Mouse (Mus musculus) lung, adult 2 months (tissue): ENCODE results near the gene Calm1. TPM values are rescaled to one million over a fixed set of nuclear protein-coding genes. Genes with fewer than 3 reads are reported as not detected.

Experiments used
- DNase-seq: peaks from one replicate; pipeline ENCODE4 v3.0.0; 2022
- H3K4me1 ChIP-seq: fragments of 200-500 bp; 2 replicates; pipeline ENCODE4 v1.6.1; 2011; ENCODE audit warnings: low read length; ENCODE audit not compliant: control insufficient read depth, insufficient read depth
- H3K4me3 ChIP-seq: fragments of 200-500 bp; replicated peaks from 2 replicates; pipeline ENCODE3; 2011; ENCODE audit warnings: low read depth, mild to moderate bottlenecking, control low read depth, low read length; ENCODE audit errors: extremely low read depth
- CTCF ChIP-seq: fragments of 200-500 bp; IDR thresholded peaks from 2 replicates; pipeline ENCODE4 v1.5.1; 2011; ENCODE audit warnings: mild to moderate bottlenecking, low read length, control low read depth; ENCODE audit not compliant: insufficient read depth
- POLR2A ChIP-seq: fragments of 200-500 bp; IDR thresholded peaks from 2 replicates; pipeline ENCODE4 v1.6.1; 2011; ENCODE audit warnings: low read depth, mild to moderate bottlenecking, control low read depth, low read length, borderline replicate concordance; ENCODE audit errors: extremely low read depth
- WGBS: fragments of 180-500 bp; shearing (Covaris S2); methylation state at CpG from one replicate; pipeline ENCODE4 v1.1.7; 2018; 5-methylcytosine and 5-hydroxymethylcytosine counted together
- polyA plus RNA-seq: library from polyadenylated mRNA; depleted of rRNA; stranded (reverse); fragments of >200 nt; gene quantifications from 2 replicates; pipeline ENCODE4 v1.2.3, GENCODE M21; 2012; rRNA removed

Gene Calm1
- 399 and 586 TPM in 2 replicates for polyA plus RNA-seq

- peaks cover 14% of the 10 kb centered on the region for H3K4me1 ChIP-seq
- TF ChIP-seq POLR2A (peak; percentile 100), CTCF (no peak)
- H3K4me3 ChIP-seq: peak within 1 kb of the TSS; percentile 79
- peak; percentile 95 for DNase-seq
- WGBS: under 1% methylated on average over 58 of the region's 58 CpGs
Measured at GRCm38 (mm10) chr12:100198967-100199660, at the start of gene Calm1. Gene Calm1 (plus strand): TSS chr12:100199435.

- 91% methylated on average over 7 of the region's 7 CpGs for WGBS
- no peak for TF ChIP-seq POLR2A
Measured at GRCm38 (mm10) chr12:100152466-100152865, 46.8 kb upstream of the Calm1 start.

GRCm38 (mm10) chr12:100159261-100159975 lies 39.8 kb upstream of the Calm1 start, which contains the start of gene Nrde2:
Gene Nrde2 (minus strand): TSS chr12:100159653.
- peak; percentile 91 for DNase-seq
- peaks cover 4% of the 10 kb centered on the region; the same call in 1 of the 2 replicates for H3K4me1 ChIP-seq
- no peak for TF ChIP-seq CTCF
- peak; percentile 48; the same call in 1 of the 2 replicates for TF ChIP-seq POLR2A
- WGBS: under 1% methylated on average over 26 of the region's 26 CpGs
- peak within 1 kb of the TSS; percentile 77 for H3K4me3 ChIP-seq

More at GRCm38 (mm10) chr12:100152466-100152865, 46.8 kb upstream of the Calm1 start:
- Histone ChIP-seq H3K4me3 (no peak overlapping the region), H3K4me1 (no peaks in the 10 kb centered on the region)
- no peak for DNase-seq

GRCm38 (mm10) chr12:100164991-100165500 lies 34.2 kb upstream of the Calm1 start:
- no peak for DNase-seq
- TF ChIP-seq POLR2A: no peak
- no peak for TF ChIP-seq CTCF
- 68% methylated on average over 7 of the region's 7 CpGs for WGBS
- Histone ChIP-seq H3K4me3 (no peak overlapping the region), H3K4me1 (peaks cover 3% of the 10 kb centered on the region; the same call in 1 of the 2 replicates)

GRCm38 (mm10) chr12:100166177-100166576 lies 33.1 kb upstream of the Calm1 start:
- peaks cover 3% of the 10 kb centered on the region; the same call in 1 of the 2 replicates for H3K4me1 ChIP-seq
- no peak for DNase-seq
- TF ChIP-seq CTCF (peak; percentile 57), POLR2A (no peak)
- 16% methylated on average over 3 of the region's 3 CpGs for WGBS
- no peak overlapping the region for H3K4me3 ChIP-seq

- DNase-seq: no peak
- Histone ChIP-seq H3K4me1 (peaks cover 3% of the 10 kb centered on the region; the same call in 1 of the 2 replicates), H3K4me3 (no peak overlapping the region)
- WGBS: 71% methylated on average over 8 of the region's 8 CpGs
- TF ChIP-seq POLR2A (no peak), CTCF (no peak)
Measured at GRCm38 (mm10) chr12:100166939-100167338, 32.3 kb upstream of the Calm1 start.

GRCm38 (mm10) chr12:100167502-100167901 lies 31.7 kb upstream of the Calm1 start:
- TF ChIP-seq CTCF: no peak
- TF ChIP-seq POLR2A: no peak
- no peak overlapping the region for H3K4me3 ChIP-seq
- peaks cover 3% of the 10 kb centered on the region; the same call in 1 of the 2 replicates for H3K4me1 ChIP-seq
- 78% methylated on average over 1 of the region's 1 CpGs for WGBS
- no peak for DNase-seq

GRCm38 (mm10) chr12:100167931-100168871 lies 31.0 kb upstream of the Calm1 start:
- TF ChIP-seq CTCF (no peak), POLR2A (peak; percentile 34; the same call in 1 of the 2 replicates)
- Histone ChIP-seq H3K4me3 (peak overlapping the region; percentile 41), H3K4me1 (peaks cover 3% of the 10 kb centered on the region; the same call in 1 of the 2 replicates)
- 8% methylated on average over 28 of the region's 28 CpGs for WGBS
- peak; percentile 43 for DNase-seq
